Mouse (Mus musculus): ENCODE measurements around the gene Msh4. TPM values are rescaled to one million over a fixed set of nuclear protein-coding genes. Genes with fewer than 3 reads are reported as not detected.

Msh4 gene
- total and polyA plus RNA-seq, 3 experiments, result 0.14 to 0.42 (median 0.16) TPM

- no peak overlapping the region for H3K4me3 ChIP-seq (replicated peaks in 1 of 3; ENCODE audit: low read depth in 2 of 3, low read length in 2 of 3, poor library complexity in 1 of 3)
- peaks cover 5% of the 10 kb centered on the region for H3K9me3 ChIP-seq (replicated peaks; ENCODE audit: low read length)
- H3K27ac ChIP-seq (ENCODE audit: insufficient read depth, low read depth), result no peak overlapping the region
- no peaks in the 10 kb centered on the region for H3K36me3 ChIP-seq (replicated peaks in 1 of 2; ENCODE audit: control insufficient read depth in 1 of 2, insufficient read depth in 1 of 2, low read length in 1 of 2)
- H3K27me3 ChIP-seq (replicated peaks), result no peaks in the 10 kb centered on the region
- peaks cover 2 to 3% of the 10 kb centered on the region in 2 experiments; a peak in 1 of 4 replicates for H3K4me1 ChIP-seq (ENCODE audit: control insufficient read depth in 1 of 2, insufficient read depth in 2 of 2)
- no peak overlapping the region for H3K9ac ChIP-seq (ENCODE audit: insufficient read depth, low read depth)
- H3K79me2 ChIP-seq (replicated peaks; ENCODE audit: control insufficient read depth, extremely low read depth, insufficient read depth, poor library complexity, severe bottlenecking), result no peaks in the 10 kb centered on the region
- no peak for DNase-seq (ENCODE audit: extremely low read depth)
- H3K4me2 ChIP-seq (ENCODE audit: insufficient read depth, low read depth, poor library complexity, severe bottlenecking), result no peak overlapping the region
- dilution Hi-C loops (cut with MboI; ENCODE audit: extremely low pct_ligation_motif_present, extremely low pct_unique_long_range_greater_than_20kb, low sequenced_read_pairs) (loop anchor here (25.0 kb wide), 1 partner anchor 162 kb away; no protein-coding TSS in a partner anchor), in situ Hi-C loops (cut with MboI; ENCODE audit: low pct_ligation_motif_present, low pct_unique_long_range_greater_than_20kb, low sequenced_read_pairs) (no loop called here)
- TF ChIP-seq EP300 (IDR thresholded peaks at IDR 0.05; ENCODE audit: low read length), result no peak
Measured at GRCm38 (mm10) chr3:153823671-153824515, 82.0 kb downstream of the Msh4 start.

GRCm38 (mm10) chr3:153819438-153819837 lies 86.5 kb downstream of the Msh4 start:
- H3K27ac ChIP-seq (ENCODE audit: insufficient read depth, low read depth), result no peak overlapping the region

DNA sequence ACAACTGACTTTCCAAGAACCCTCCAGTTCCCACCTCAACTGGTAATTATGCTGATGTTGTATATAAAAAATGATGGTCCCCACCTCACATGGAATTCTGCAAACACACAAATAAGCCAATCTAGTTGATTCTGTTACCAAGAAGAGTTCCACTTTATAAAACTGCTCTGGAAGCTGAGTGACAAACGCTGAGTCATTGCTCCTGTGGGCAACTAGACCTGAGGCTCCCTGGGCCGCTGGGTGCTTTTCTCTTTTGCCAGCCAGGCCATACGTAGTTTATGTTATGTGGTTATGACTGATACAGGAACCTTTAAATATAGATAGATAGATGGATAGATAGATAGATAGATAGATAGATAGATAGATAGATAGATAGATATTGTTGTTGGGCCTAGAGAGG lies 87.2 kb downstream of the Msh4 start:
- no peak for TF ChIP-seq E2F4 (IDR thresholded peaks at IDR 0.05; ENCODE audit: insufficient replicate concordance, low read depth, low read length)
- 0 out of 2 replicates have a peak, but pooled peaks have one; percentile 23 for TF ChIP-seq MAFK (IDR thresholded peaks at IDR 0.05; ENCODE audit: insufficient replicate concordance, low read length)
- Histone ChIP-seq H3K4me1 (ENCODE audit: control insufficient read depth in 1 of 2, insufficient read depth in 2 of 2) (peaks cover 2 to 25% of the 10 kb centered on the region in 2 experiments; a peak in 3 of 4 replicates), H3K4me2 (ENCODE audit: insufficient read depth, low read depth, poor library complexity, severe bottlenecking) (no peak overlapping the region), H3K9me3 (replicated peaks; ENCODE audit: low read length) (peaks cover 14% of the 10 kb centered on the region), H3K4me3 (replicated peaks in 1 of 3; ENCODE audit: low read depth in 2 of 3, low read length in 2 of 3, poor library complexity in 1 of 3) (no peak overlapping the region), H3K27ac (ENCODE audit: insufficient read depth, low read depth) (no peak overlapping the region), H3K79me2 (replicated peaks; ENCODE audit: control insufficient read depth, extremely low read depth, insufficient read depth, poor library complexity, severe bottlenecking) (no peaks in the 10 kb centered on the region), H3K9ac (ENCODE audit: insufficient read depth, low read depth) (no peak overlapping the region), H3K27me3 (replicated peaks) (no peaks in the 10 kb centered on the region), H3K36me3 (replicated peaks in 1 of 2; ENCODE audit: control insufficient read depth in 1 of 2, insufficient read depth in 1 of 2, low read length in 1 of 2) (no peaks in the 10 kb centered on the region)
- no peak for DNase-seq (ENCODE audit: extremely low read depth)
- dilution Hi-C loops (cut with MboI; ENCODE audit: extremely low pct_ligation_motif_present, extremely low pct_unique_long_range_greater_than_20kb, low sequenced_read_pairs) (loop anchor here (25.0 kb wide), 1 partner anchor 156 kb away; no protein-coding TSS in a partner anchor), in situ Hi-C loops (cut with MboI; ENCODE audit: low pct_ligation_motif_present, low pct_unique_long_range_greater_than_20kb, low sequenced_read_pairs) (no loop called here)

More at GRCm38 (mm10) chr3:153819438-153819837, 86.5 kb downstream of the Msh4 start:
- Histone ChIP-seq H3K36me3 (replicated peaks in 1 of 2; ENCODE audit: control insufficient read depth in 1 of 2, insufficient read depth in 1 of 2, low read length in 1 of 2) (no peaks in the 10 kb centered on the region), H3K4me1 (ENCODE audit: control insufficient read depth in 1 of 2, insufficient read depth in 2 of 2) (peaks cover 2 to 25% of the 10 kb centered on the region in 2 experiments; a peak in 3 of 4 replicates), H3K9ac (ENCODE audit: insufficient read depth, low read depth) (no peak overlapping the region), H3K27me3 (replicated peaks) (no peaks in the 10 kb centered on the region), H3K79me2 (replicated peaks; ENCODE audit: control insufficient read depth, extremely low read depth, insufficient read depth, poor library complexity, severe bottlenecking) (no peaks in the 10 kb centered on the region), H3K9me3 (replicated peaks; ENCODE audit: low read length) (peaks cover 14% of the 10 kb centered on the region), H3K4me2 (ENCODE audit: insufficient read depth, low read depth, poor library complexity, severe bottlenecking) (no peak overlapping the region), H3K4me3 (replicated peaks in 1 of 3; ENCODE audit: low read depth in 2 of 3, low read length in 2 of 3, poor library complexity in 1 of 3) (no peak overlapping the region)
- TF ChIP-seq ZNF384 (IDR thresholded peaks at IDR 0.05; ENCODE audit: low read depth, low read length), result no peak
- TF ChIP-seq GABPA (IDR thresholded peaks at IDR 0.05; ENCODE audit: insufficient replicate concordance, low read depth, low read length), result no peak
- TF ChIP-seq ZC3H11A (IDR thresholded peaks at IDR 0.05; ENCODE audit: low read depth, low read length), result no peak
- TF ChIP-seq IRF4 (IDR thresholded peaks at IDR 0.05; ENCODE audit: low read depth, low read length), result no peak
- no peak for TF ChIP-seq JUND (conservative IDR thresholded peaks at IDR 0.05; ENCODE audit: low read depth, low read length)
- TF ChIP-seq MYC (IDR thresholded peaks at IDR 0.05; ENCODE audit: low read depth, low read length), result no peak
- TF ChIP-seq ZMIZ1 (IDR thresholded peaks at IDR 0.05; ENCODE audit: low read depth, low read length), result no peak
- TF ChIP-seq RAD21 (IDR thresholded peaks at IDR 0.05; ENCODE audit: low read depth, low read length), result no peak
- TF ChIP-seq CTCF (conservative IDR thresholded peaks at IDR 0.05 in 1 of 2, IDR thresholded peaks at IDR 0.05 in 1 of 2; ENCODE audit: low read depth in 2 of 2, low read length in 2 of 2), result no peak
- no peak for TF ChIP-seq E2F4 (IDR thresholded peaks at IDR 0.05; ENCODE audit: insufficient replicate concordance, low read depth, low read length)
- no peak for TF ChIP-seq TCF12 (IDR thresholded peaks at IDR 0.05; ENCODE audit: low read depth, low read length)
- TF ChIP-seq MXI1 (IDR thresholded peaks at IDR 0.05; ENCODE audit: low read depth, low read length), result no peak
- TF ChIP-seq CHD2 (IDR thresholded peaks at IDR 0.05; ENCODE audit: low read length), result no peak
- TF ChIP-seq USF1 (IDR thresholded peaks at IDR 0.05; ENCODE audit: low read depth, low read length), result no peak
- TF ChIP-seq EP300 (IDR thresholded peaks at IDR 0.05; ENCODE audit: low read length), result no peak
- no peak for TF ChIP-seq POLR2A (IDR thresholded peaks at IDR 0.05; ENCODE audit: low read depth, low read length)
- dilution Hi-C loops (cut with MboI; ENCODE audit: extremely low pct_ligation_motif_present, extremely low pct_unique_long_range_greater_than_20kb, low sequenced_read_pairs), result loop anchor here (25.0 kb wide), 1 partner anchor 157 kb away; no protein-coding TSS in a partner anchor
- DNase-seq (ENCODE audit: extremely low read depth), result no peak
- in situ Hi-C loops (cut with MboI; ENCODE audit: low pct_ligation_motif_present, low pct_unique_long_range_greater_than_20kb, low sequenced_read_pairs), result no loop called here
